Mouse (Mus musculus): ENCODE data around the gene Rbks.

The Rbks gene

DNA sequence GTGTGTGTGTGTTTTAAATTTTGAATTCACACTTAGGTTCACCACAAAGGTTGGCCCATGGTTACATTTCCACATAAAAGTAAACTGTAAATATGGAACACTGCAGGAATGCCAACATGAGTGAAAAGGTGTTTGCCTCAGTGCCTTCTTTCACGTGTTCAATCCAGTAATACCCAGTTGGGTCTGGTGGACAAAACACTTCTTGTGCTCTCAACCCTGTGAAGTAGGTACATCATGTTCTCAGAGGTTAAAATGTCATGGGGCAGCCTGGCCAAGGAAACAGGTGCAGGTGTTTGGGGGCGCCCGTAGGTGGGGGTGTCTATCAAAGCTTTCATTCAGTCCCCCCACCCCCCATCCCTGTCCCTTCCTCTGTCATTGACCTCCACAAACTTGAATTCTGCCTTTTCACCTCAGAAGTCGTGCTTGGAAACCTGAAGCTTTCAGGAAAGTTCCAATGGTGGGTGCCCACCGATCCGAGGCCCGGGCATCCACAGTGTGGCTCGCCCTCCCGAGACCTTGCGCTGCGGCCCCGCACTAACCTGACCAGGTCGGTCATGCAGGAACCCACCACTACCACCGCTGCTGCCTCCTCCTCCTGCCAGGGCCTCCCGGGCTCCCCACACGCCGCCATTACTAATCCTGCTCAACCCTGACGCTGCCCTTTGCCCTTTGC lies at the start of gene Rbks:
Gene Rbks (minus strand): TSS at position 657 of the 673 bp plus-strand sequence.
- no peak for DNase-seq (ENCODE audit: low spot score in 2 of 2)

DNA sequence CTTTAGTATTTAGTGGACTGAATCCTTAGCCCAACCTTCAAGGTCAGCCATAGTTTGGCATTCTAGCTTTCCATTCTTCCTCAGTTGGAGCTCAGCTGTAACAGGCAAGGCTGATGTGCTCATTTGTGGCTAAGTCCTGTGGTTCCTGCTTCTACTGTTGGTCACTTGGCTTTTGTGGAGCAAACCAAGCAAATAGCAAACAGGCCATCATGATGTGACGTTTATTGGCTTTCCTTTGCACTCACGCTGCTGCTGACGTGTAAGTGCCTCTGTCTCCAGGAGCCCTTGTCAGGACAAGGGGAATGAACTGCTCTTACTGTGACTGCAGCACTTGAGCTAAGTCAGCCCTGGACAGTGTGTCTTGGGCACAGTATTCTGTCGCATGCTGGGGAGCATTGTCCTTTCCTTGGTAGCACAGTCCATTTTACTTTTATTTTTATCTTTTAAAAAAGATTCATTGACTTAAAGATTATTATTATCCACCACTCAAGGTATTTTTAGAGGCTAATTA lies 45.1 kb upstream of the Rbks start:
- DNase-seq (ENCODE audit: low spot score in 2 of 2) = no peak

- DNase-seq (ENCODE audit: low spot score in 2 of 2) = no peak
These were observed 44.5 kb upstream of the Rbks start for GRCm38 (mm10) chr5:31741931-31742330.

DNA sequence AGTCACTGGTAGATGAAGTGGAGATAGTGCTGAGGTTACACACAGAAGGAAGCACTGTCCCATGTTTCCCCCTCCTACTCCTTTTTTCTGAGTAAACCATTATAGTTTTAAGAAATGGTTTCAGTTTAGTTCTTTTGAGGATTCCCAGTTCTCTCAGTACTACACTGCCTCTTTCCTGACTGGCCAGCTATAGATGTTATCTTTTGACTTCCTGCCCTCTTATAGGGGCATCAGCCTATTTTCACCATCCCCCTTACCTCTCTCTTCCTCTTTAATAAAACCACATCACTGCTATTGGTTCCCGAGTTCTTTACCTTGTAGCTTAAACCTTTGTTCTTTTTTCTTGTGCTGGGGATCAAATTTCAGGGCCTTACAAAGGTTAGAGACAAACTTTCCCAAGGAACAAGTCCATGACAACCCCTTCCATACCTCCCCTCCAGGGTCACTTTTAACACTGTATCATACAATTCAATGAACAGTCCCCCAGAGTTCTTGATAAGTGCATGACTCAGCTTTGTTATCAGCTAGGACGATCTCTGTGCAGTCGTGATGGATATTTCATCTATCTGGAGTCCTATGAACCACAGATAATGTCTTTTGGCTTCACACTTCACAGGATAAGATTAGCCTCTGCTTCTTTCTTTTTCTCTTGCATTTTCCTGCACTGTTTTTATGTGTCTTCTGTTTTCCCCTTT lies 35.4 kb upstream of the Rbks start:
- DNase-seq (ENCODE audit: low spot score in 2 of 2) = no peak

DNA sequence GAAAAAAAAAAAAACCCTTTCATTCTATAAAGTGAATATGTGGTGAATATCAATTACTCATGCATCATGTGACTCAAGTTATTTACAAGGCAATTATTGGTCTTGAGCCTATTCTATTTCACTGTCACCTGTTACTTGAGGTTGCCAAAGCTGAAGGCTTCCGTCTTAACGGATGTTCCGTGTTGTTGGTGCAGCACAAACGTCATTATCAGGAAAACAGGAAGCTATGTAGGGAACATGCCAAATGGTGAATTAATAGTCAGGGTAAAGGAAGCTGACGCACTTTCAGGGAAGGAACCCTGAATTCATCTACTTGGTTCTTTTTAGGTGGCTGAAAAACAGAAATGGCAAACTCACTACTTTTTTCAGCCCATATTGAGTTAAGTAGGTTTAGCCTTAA lies 30.0 kb upstream of the Rbks start:
- DNase-seq (ENCODE audit: low spot score in 2 of 2) = no peak

- DNase-seq (ENCODE audit: low spot score in 2 of 2) = no peak
These were observed 28.5 kb upstream of the Rbks start for GRCm38 (mm10) chr5:31725885-31726284.

- no peak for DNase-seq (ENCODE audit: low spot score in 2 of 2)
These were observed 27.1 kb upstream of the Rbks start for GRCm38 (mm10) chr5:31724519-31724918.

- no peak for DNase-seq (ENCODE audit: low spot score in 2 of 2)
These were observed 18.2 kb upstream of the Rbks start for GRCm38 (mm10) chr5:31715486-31716150.

- no peak for DNase-seq (ENCODE audit: low spot score in 2 of 2)
These were observed 16.4 kb upstream of the Rbks start for GRCm38 (mm10) chr5:31713841-31714264.

GRCm38 (mm10) chr5:31713280-31713711 lies 15.9 kb upstream of the Rbks start:
- DNase-seq (ENCODE audit: low spot score in 2 of 2) = no peak

DNA sequence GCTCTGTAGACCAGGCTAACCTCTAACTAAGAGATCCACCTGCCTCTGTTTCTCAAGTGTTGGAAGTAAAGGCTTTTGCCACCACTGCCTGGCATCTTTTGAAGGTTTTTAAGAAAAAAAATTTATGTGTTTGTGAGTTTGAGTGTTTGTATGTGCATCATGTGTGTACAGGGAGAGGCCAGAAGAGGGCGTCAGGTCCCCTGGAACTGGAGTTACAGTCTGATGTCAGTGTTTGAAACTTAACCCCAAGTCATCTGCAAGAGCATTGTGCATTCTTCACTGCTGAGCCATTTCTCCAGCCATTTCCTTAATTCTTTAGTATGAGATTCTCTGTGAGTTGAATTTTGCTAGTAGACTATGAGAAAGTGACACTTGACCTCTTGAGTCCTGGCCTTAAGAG lies 12.0 kb upstream of the Rbks start:
- no peak for DNase-seq (ENCODE audit: low spot score in 2 of 2)

DNA sequence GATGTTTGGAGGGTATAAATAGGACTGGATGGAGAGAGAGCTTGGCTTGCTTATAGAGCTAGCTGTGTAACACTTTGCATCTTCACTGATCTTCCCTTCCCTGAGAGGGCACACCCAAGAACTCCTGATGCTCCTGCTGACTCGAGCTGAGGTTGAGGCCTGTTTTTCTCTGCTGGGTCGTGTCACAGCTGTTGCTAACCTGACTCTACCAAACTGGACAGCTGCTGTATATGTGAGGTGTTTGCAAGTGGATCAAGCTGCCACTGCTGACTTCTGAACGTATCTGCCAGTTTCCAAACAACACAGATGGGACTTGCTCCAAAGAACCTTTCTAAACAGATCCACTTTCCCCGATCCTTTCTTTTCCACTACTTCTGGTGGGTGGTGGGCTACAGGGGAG lies 9.4 kb upstream of the Rbks start:
- no peak for DNase-seq (ENCODE audit: low spot score in 2 of 2)

- DNase-seq (ENCODE audit: low spot score in 2 of 2) = no peak
These were observed 7.5 kb upstream of the Rbks start for GRCm38 (mm10) chr5:31704971-31705370.

DNA sequence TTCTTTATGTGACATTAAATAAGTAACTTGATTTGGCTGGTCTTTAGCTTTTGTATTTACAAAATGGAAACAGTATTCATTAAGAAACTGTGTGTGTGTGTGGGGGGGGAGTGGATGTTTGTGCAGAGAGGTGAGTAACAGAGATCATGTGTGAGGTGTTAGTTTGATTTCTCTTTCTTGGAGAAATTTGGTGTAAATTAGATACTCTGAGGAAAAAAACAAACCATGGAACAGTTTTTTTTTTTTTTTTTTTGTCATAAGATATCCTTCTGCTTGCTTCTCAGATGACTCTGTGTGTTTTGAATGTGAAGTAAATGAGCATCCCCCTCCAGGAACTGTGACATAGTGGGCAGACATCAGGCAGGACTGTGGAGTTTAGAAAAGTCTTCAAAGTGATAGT lies 2.0 kb upstream of the Rbks start:
- no peak for DNase-seq (ENCODE audit: low spot score in 2 of 2)

GRCm38 (mm10) chr5:31698931-31699330 lies 1.5 kb upstream of the Rbks start:
- no peak for DNase-seq (ENCODE audit: low spot score in 2 of 2)

DNA sequence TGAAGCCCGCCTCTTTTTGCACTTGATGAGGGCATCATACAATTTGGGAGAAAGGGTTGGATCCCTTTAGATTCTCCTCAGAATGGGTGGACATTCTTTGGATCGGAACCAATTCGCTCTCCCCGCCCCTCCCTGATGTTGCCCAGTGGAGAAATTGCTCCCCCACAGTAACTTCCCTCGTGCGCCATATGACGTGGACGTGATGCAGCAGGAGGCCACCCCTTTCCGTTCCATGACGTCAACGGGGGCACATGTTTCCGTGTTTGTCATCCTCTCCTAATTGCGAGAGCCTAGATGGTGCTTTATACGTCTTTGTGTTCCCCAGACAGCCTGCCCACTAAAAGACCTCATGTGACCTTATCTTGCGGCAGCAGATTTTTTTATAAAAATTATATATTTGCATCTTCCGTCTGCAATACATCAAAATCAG lies 885 bp upstream of the Rbks start:
- DNase-seq (ENCODE audit: low spot score in 2 of 2) = peak; percentile 66 to 82

- peak; percentile 89 to 94 for DNase-seq (ENCODE audit: low spot score in 2 of 2)
These were observed 343 bp upstream of the Rbks start, which contains the start of gene Babam2 for GRCm38 (mm10) chr5:31697644-31698296. Babam2 (plus strand) TSS chr5:31697684.

- DNase-seq (ENCODE audit: low spot score in 2 of 2) = no peak
These were observed 4.2 kb downstream of the Rbks start for GRCm38 (mm10) chr5:31693191-31693590.

- no peak for DNase-seq (ENCODE audit: low spot score in 2 of 2)
These were observed 9.5 kb downstream of the Rbks start for GRCm38 (mm10) chr5:31687972-31688371.

DNA sequence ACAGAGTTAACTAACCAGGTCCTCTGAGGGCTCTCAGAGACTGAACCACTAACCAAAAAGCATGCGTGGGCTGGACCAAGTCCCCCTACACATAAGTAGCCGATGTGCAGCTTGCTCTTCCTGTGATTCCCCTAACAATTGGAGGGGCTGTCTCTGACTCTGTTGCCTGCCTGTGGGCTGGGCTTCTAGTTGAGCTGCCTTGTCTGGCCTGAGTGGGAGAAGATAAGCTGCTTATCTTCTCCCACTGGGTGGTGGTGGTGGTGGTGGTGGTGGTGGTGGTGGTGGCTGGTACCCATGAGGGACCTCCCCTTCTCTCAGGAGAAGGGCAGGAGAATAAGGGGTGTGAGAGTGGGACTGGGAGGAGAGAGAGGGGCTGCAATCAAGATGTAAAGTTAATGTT lies 11.4 kb downstream of the Rbks start:
- DNase-seq (ENCODE audit: low spot score in 2 of 2) = no peak

DNA sequence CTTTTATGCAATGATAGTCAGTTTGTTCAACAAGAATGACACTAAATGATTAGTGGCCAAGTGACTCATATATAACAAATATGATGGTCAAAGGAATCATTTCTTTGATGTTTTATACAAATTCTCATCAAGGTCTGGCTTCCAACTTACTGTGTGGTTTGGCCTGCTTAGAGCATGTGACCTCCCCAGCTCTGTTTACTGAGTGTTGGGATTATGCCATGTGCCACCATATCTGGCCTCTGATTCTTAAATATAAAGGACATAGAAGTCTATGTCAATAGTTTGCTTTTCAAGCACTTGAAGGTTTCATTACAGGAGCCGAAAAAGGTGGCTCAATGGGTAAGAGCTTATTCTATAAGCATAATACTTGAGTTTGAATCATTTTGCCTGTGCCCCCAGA lies 15.1 kb downstream of the Rbks start:
- no peak for DNase-seq (ENCODE audit: low spot score in 2 of 2)

DNA sequence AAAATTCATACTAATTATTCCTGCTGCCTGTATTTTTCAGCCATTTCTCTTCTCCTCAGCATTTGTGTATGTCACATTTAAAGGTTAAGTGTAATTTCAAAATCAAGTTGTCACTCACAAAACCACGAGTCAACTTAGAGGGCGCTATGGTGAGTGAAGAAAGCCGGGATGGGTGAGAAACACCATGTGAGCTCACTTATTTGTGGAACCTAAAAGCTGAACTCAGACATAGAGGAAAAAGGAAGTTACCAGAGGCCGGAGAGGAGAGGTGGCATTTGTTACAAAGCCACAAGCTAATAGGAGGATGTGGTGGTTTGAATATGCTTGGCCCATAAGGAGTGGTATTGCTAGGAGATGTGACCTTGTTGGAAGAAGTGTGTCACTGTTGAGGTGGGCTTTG lies 17.2 kb downstream of the Rbks start:
- DNase-seq (ENCODE audit: low spot score in 2 of 2) = no peak
